Mouse (Mus musculus): ENCODE results near the gene Ddc. TPM values are rescaled to one million over a fixed set of nuclear protein-coding genes. Genes with fewer than 3 reads are reported as not detected.

Ddc gene
- polyA plus RNA-seq, 1 experiment: 0.78 TPM

DNA sequence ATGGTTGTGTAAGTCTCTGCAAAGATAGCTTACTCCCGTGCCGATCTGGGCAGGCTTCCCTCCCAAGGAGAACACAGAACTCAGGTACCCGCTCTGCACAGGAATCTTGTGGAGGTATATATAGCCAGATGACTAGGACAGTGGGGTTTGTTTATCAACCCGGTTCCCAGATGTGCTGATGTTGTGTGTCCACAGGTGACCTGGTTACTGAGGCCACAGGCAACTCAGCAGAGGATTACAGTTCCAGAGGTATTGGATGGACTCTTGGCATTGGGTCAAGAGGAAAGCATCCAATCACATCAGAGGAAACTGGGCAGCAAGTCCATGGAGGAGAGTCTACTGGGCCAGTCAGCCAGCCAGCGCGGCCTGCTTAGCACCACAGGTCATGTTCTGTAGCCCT is 79.1 kb downstream of the Ddc start:
- peaks cover 3% of the 10 kb centered on the region; the same call in 1 of the 2 replicates for H3K4me1 ChIP-seq (replicated peaks; ENCODE audit: control insufficient read depth, insufficient read depth, low read length)
- no peak for DNase-seq
- no peaks in the 10 kb centered on the region for H3K36me3 ChIP-seq (ENCODE audit: control insufficient read depth, insufficient read depth, low read length)
- TF ChIP-seq POLR2A (IDR thresholded peaks at IDR 0.05; ENCODE audit: control insufficient read depth, extremely low read depth, insufficient read depth, low read length, poor library complexity): no peak
- no peak for TF ChIP-seq CTCF (IDR thresholded peaks at IDR 0.05; ENCODE audit: borderline replicate concordance, control insufficient read depth, extremely low read depth, insufficient read depth, low read length, poor library complexity)
- H3K27ac ChIP-seq (ENCODE audit: control insufficient read depth, insufficient read depth, low read length): no peak overlapping the region
- WGBS: 97% methylated on average over 6 of the region's 6 CpGs
- no peaks in the 10 kb centered on the region for H3K27me3 ChIP-seq (ENCODE audit: control insufficient read depth, insufficient read depth, low read length)
- H3K4me3 ChIP-seq (ENCODE audit: control insufficient read depth, insufficient read depth, low read length): no peak overlapping the region

DNA sequence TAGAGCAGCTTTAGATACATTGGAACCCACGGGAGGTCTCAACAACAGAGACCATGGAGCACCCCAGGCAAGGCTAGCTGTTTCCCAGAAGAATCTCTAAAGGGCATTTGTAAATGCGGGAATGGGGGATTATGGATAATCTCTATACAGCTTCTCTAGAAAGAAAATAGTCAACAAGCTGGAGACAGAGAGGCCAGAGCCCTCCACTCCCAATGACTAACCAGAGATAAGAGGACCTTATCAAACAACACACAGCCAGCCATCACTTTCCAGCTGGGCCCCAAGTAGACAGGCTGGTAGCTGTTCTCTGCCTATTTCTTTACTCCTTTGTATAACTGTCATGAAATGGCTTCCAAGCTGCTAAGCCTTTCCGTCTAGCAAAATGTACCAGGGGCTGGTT is 82.2 kb downstream of the Ddc start:
- 93% methylated on average over 3 of the region's 3 CpGs for WGBS
- Histone ChIP-seq H3K27ac (ENCODE audit: control insufficient read depth, insufficient read depth, low read length) (no peak overlapping the region), H3K36me3 (ENCODE audit: control insufficient read depth, insufficient read depth, low read length) (no peaks in the 10 kb centered on the region), H3K4me1 (replicated peaks; ENCODE audit: control insufficient read depth, insufficient read depth, low read length) (peaks cover 2% of the 10 kb centered on the region; the same call in 1 of the 2 replicates), H3K27me3 (ENCODE audit: control insufficient read depth, insufficient read depth, low read length) (no peaks in the 10 kb centered on the region), H3K4me3 (ENCODE audit: control insufficient read depth, insufficient read depth, low read length) (no peak overlapping the region)
- DNase-seq: no peak
- TF ChIP-seq POLR2A (IDR thresholded peaks at IDR 0.05; ENCODE audit: control insufficient read depth, extremely low read depth, insufficient read depth, low read length, poor library complexity) (no peak), CTCF (IDR thresholded peaks at IDR 0.05; ENCODE audit: borderline replicate concordance, control insufficient read depth, extremely low read depth, insufficient read depth, low read length, poor library complexity) (no peak)

DNA sequence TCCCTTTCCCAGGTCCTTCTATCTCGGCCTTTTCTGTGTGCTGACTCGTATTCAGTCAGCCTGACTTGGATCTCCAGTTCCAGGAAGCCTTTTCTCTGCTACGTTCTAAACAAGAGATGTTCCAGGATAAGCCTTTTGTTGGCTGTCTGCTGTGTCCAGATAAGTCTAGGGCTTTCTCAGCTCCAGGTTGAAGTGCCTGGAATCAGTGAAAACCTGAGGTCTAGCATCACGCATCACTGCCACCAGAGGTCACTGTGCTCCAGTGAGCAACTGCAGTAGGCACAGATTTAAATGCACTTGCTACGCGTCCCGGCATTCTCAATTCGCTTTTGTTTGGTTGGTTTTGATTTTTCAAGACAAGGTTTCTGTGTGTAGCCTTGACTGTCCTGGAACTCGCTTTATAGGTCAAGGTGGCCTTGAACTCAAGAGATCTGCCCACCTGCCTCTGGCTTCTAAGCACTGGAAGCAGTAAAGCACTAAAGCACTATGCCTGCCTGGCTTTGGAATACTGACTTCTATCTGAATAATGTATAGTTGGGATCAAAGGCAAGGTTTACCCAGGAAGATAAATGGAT is 86.0 kb downstream of the Ddc start:
- no peaks in the 10 kb centered on the region for H3K36me3 ChIP-seq (ENCODE audit: control insufficient read depth, insufficient read depth, low read length)
- H3K4me1 ChIP-seq (replicated peaks; ENCODE audit: control insufficient read depth, insufficient read depth, low read length): 0 out of 2 replicates have a peak, but pooled peaks cover 2% of the 10 kb centered on the region
- WGBS: 23% methylated on average over 9 of the region's 9 CpGs
- TF ChIP-seq POLR2A (IDR thresholded peaks at IDR 0.05; ENCODE audit: control insufficient read depth, extremely low read depth, insufficient read depth, low read length, poor library complexity): no peak
- peak; percentile 55; the same call in 1 of the 2 replicates for TF ChIP-seq CTCF (IDR thresholded peaks at IDR 0.05; ENCODE audit: borderline replicate concordance, control insufficient read depth, extremely low read depth, insufficient read depth, low read length, poor library complexity)
- peak; percentile 75 for DNase-seq
- H3K27me3 ChIP-seq (ENCODE audit: control insufficient read depth, insufficient read depth, low read length): no peaks in the 10 kb centered on the region
- no peak overlapping the region for H3K4me3 ChIP-seq (ENCODE audit: control insufficient read depth, insufficient read depth, low read length)
- H3K27ac ChIP-seq (ENCODE audit: control insufficient read depth, insufficient read depth, low read length): no peak overlapping the region

DNA sequence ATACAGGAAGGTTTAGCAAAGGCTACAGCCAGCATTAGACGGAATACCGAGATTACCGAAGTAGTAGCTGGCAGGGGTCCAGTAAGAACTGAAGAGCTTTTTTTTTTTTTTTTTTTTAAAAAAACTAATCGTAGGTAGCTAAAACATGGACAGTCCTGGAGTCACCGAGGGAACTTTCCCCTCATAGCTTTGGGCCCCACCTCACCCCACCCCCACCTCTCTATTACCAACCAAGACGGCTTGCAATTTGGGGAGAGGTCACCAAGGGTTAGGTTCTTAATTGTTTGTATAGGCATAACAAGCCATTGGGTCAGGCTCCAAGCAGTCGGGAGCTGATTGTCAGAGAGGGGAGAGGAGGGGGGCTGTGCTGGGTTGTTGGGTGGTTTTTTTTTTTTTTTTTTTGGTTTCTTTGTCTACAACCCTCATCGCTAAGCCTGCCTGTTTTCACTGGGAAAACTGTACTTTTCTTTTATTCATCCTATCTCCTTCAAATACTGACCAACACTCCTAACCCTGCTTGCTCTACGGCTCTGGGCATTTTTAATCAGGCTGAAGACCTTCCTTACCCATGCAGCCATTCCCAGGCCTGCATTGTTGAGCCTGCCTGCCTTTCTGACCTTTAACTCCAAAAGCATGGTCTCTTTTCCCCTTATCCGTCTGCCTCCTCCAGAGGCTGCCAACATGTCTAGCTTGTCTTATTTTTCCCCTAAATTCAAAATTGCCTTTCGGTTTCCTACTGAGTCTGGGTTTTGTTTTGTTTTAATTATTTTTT is 88.4 kb downstream of the Ddc start:
- DNase-seq: no peak
- 28% methylated on average over 11 of the region's 11 CpGs for WGBS

DNA sequence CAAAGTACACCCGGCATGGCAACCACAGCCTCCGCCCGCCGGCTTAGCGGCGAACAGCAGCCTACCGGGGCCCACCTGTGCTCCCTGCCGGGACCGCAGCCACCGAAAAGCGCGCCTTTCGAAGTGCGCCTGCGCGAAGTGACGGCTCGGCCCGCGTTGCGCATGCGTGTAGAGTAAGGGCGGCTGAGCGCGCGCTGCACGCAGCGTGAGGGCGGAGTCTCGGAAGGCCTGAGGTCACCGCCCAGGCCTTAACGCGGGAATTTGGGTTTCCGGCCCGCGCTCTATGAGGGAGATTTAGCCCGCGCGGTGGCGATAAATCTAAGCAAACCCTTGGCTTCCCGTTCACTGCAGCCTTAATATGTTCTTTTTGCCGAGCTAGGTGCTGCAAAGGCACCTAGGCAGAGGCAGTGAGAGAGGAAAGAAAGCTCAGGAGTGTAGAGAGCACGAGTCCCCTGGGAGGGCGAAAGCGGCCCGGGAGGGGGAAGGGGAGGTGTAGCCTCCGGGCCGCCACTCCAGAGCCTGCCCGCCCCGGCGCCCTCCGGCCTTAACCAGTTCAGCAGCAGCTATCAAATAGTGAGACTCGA is 89.0 kb downstream of the Ddc start, which contains the start of gene Fignl1:
Fignl1 (minus strand) TSS at position 143 of the 584 bp plus-strand sequence.
- peak within 1 kb of the TSS; percentile 66 for H3K4me3 ChIP-seq (ENCODE audit: control insufficient read depth, insufficient read depth, low read length)
- no peaks in the 10 kb centered on the region for H3K27me3 ChIP-seq (ENCODE audit: control insufficient read depth, insufficient read depth, low read length)
- under 1% methylated on average over 53 of the region's 53 CpGs for WGBS
- DNase-seq: peak; percentile 97
- H3K27ac ChIP-seq (ENCODE audit: control insufficient read depth, insufficient read depth, low read length): peak within 1 kb of the TSS; percentile 52
- 0 out of 2 replicates have a peak, but pooled peaks cover 2% of the 10 kb centered on the region for H3K4me1 ChIP-seq (replicated peaks; ENCODE audit: control insufficient read depth, insufficient read depth, low read length)
- TF ChIP-seq CTCF (IDR thresholded peaks at IDR 0.05; ENCODE audit: borderline replicate concordance, control insufficient read depth, extremely low read depth, insufficient read depth, low read length, poor library complexity) (0 out of 2 replicates have a peak, but pooled peaks have one; percentile 78), POLR2A (IDR thresholded peaks at IDR 0.05; ENCODE audit: control insufficient read depth, extremely low read depth, insufficient read depth, low read length, poor library complexity) (peak; percentile 84)
- no peaks in the 10 kb centered on the region for H3K36me3 ChIP-seq (ENCODE audit: control insufficient read depth, insufficient read depth, low read length)

More for the DNA sequence above, 88.4 kb downstream of the Ddc start:
- peak overlapping the region; percentile 52; the same call in 1 of the 2 replicates for H3K27ac ChIP-seq (ENCODE audit: control insufficient read depth, insufficient read depth, low read length)
- H3K27me3 ChIP-seq (ENCODE audit: control insufficient read depth, insufficient read depth, low read length): no peaks in the 10 kb centered on the region
- peak overlapping the region; percentile 66 for H3K4me3 ChIP-seq (ENCODE audit: control insufficient read depth, insufficient read depth, low read length)
- H3K4me1 ChIP-seq (replicated peaks; ENCODE audit: control insufficient read depth, insufficient read depth, low read length): 0 out of 2 replicates have a peak, but pooled peaks cover 2% of the 10 kb centered on the region
- no peak for TF ChIP-seq POLR2A (IDR thresholded peaks at IDR 0.05; ENCODE audit: control insufficient read depth, extremely low read depth, insufficient read depth, low read length, poor library complexity)
- TF ChIP-seq CTCF (IDR thresholded peaks at IDR 0.05; ENCODE audit: borderline replicate concordance, control insufficient read depth, extremely low read depth, insufficient read depth, low read length, poor library complexity): no peak
- no peaks in the 10 kb centered on the region for H3K36me3 ChIP-seq (ENCODE audit: control insufficient read depth, insufficient read depth, low read length)
